Mouse (Mus musculus) neural tube, embryonic 14.5 days (tissue): ENCODE measurements at regions not wholly inside any gene's neighbourhood (a gene's known extent, or its start where the extent isn't known, plus 50 kb on each side); places are given as distances from the start of the nearest gene placed in this dataset.
A peak's percentile ranks its signal among the peaks of the same experiment; 100 is the strongest.

ENCODE experiments used
- ATAC-seq: fragments of 200-750 bp; cut with Nextera tagmentation; 2 replicates; pipeline ENCODE4 v1.8.0; 2017; ENCODE audit warnings: low read depth, mild to moderate bottlenecking, moderate TSS enrichment, moderate library complexity
- H3K27ac ChIP-seq: fragments of 300-500 bp; sonication (generic); 2 replicates; pipeline ENCODE4 v1.5.1; 2014; ENCODE audit warnings: low read depth, mild to moderate bottlenecking, control low read depth, low read length, moderate library complexity, mixed read lengths
- H3K27me3 ChIP-seq: fragments of 300-500 bp; sonication (generic); 2 replicates; pipeline ENCODE4 v1.6.1; 2014; ENCODE audit warnings: low read length; ENCODE audit not compliant: control insufficient read depth, insufficient read depth
- H3K36me3 ChIP-seq: fragments of 300-500 bp; sonication (generic); 2 replicates; pipeline ENCODE4 v1.6.1; 2014; ENCODE audit warnings: low read length, mixed read lengths; ENCODE audit not compliant: control insufficient read depth, insufficient read depth
- H3K4me1 ChIP-seq: fragments of 300-500 bp; sonication (generic); 2 replicates; pipeline ENCODE4 v1.6.1; 2014; ENCODE audit warnings: low read length; ENCODE audit not compliant: control insufficient read depth, insufficient read depth
- H3K4me2 ChIP-seq: fragments of 300-500 bp; sonication (generic); 2 replicates; pipeline ENCODE4 v1.6.1; 2014; ENCODE audit warnings: mild to moderate bottlenecking, low read depth, low read length, control low read depth
- H3K4me3 ChIP-seq: fragments of 300-500 bp; sonication (generic); 2 replicates; pipeline ENCODE4 v1.5.1; 2014; ENCODE audit warnings: low read depth, low read length, control low read depth, mixed read lengths
- H3K9ac ChIP-seq: fragments of 300-500 bp; sonication (generic); replicated peaks from 2 replicates; pipeline ENCODE4 v1.6.1; 2014; ENCODE audit warnings: low read depth, mild to moderate bottlenecking, control low read depth, low read length, mixed read lengths
- H3K9me3 ChIP-seq: fragments of 300-500 bp; sonication (generic); 2 replicates; pipeline ENCODE4 v1.6.1; 2016; ENCODE audit warnings: low read length; ENCODE audit not compliant: control insufficient read depth
- WGBS: fragments of 180-500 bp; shearing (Covaris S2); extraction: QIAGEN DNeasy Blood & Tissue Kit; methylation state at CpG from one replicate; pipeline ENCODE4 v1.1.7; 2014; 5-methylcytosine and 5-hydroxymethylcytosine counted together

DNA sequence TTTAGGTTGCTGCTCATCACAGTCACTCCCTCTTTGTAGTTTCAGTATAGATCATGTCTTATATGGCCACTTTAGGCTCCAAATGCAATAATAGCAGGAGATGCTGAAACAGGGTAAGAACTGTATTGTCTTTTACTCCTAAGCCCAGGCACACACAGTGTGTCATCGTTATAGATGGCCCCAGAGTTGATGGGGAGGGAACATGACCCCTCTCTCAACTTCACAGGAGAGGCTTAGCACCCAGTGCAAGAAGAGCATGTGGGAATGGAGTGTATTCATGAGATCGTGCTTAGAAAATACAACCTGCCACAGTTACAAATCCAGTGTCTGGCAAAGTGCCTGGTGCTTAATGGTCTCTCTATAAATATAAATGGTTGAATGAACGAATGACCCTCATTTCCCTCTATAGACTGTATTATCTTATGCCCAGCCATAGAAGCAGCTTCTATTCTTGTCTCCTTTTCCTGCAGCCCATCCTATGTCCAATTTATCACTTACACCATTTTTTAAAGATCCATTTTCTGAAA lies 363.0 kb downstream of the Sorl1 start:
- peak; percentile 31; the same call in 1 of the 2 replicates for ATAC-seq
- WGBS = 28% methylated on average over 3 of the region's 3 CpGs

GRCm38 (mm10) chr9:41754434-41755002 lies 369.6 kb downstream of the Sorl1 start:
- WGBS = 61% methylated on average over 6 of the region's 6 CpGs
- ATAC-seq = peak; percentile 38; the same call in 1 of the 2 replicates
- H3K36me3 ChIP-seq = no peaks in the 10 kb centered on the region
- H3K4me3 ChIP-seq = no peak overlapping the region
- no peak overlapping the region for H3K9ac ChIP-seq
- no peaks in the 10 kb centered on the region for H3K4me1 ChIP-seq
- no peaks in the 10 kb centered on the region for H3K27me3 ChIP-seq
- no peak overlapping the region for H3K27ac ChIP-seq
- no peaks in the 10 kb centered on the region for H3K9me3 ChIP-seq
- no peak overlapping the region for H3K4me2 ChIP-seq

More for the DNA sequence above, 363.0 kb downstream of the Sorl1 start:
- Histone ChIP-seq H3K36me3 (no peaks in the 10 kb centered on the region), H3K4me1 (0 out of 2 replicates have a peak, but pooled peaks cover 1% of the 10 kb centered on the region), H3K27ac (no peak overlapping the region), H3K9ac (no peak overlapping the region), H3K9me3 (no peaks in the 10 kb centered on the region), H3K4me2 (no peak overlapping the region), H3K27me3 (no peaks in the 10 kb centered on the region), H3K4me3 (no peak overlapping the region)

GRCm38 (mm10) chr9:41745979-41746647 lies 378.0 kb downstream of the Sorl1 start:
- Histone ChIP-seq H3K9ac (no peak overlapping the region), H3K4me3 (no peak overlapping the region), H3K27me3 (no peaks in the 10 kb centered on the region), H3K36me3 (no peaks in the 10 kb centered on the region), H3K9me3 (no peaks in the 10 kb centered on the region), H3K4me2 (no peak overlapping the region), H3K27ac (no peak overlapping the region), H3K4me1 (no peaks in the 10 kb centered on the region)
- no peak for ATAC-seq
- WGBS = 87% methylated on average over 5 of the region's 5 CpGs

DNA sequence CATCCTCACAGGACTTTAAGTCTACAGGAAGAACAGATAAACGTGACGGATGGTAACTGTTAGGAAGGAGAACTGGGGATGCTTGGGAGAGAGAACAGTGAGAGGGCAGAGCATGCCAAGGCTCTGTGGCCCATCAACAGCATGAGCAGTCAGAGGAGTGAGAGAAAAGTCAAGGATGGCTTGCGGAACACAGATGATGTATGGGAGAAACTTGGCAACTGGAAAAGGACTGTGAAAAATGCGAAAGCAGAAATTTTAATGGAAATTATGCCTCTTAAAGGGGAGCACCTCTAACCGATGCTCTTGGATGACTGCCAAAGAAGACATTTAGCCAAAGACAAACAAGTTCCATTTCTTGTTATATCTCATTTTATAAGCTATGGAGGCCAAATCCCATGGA lies 382.6 kb downstream of the Sorl1 start:
- ATAC-seq = no peak
- Histone ChIP-seq H3K36me3 (no peaks in the 10 kb centered on the region), H3K4me1 (peaks cover 11% of the 10 kb centered on the region; the same call in 1 of the 2 replicates), H3K27me3 (no peaks in the 10 kb centered on the region), H3K9me3 (no peaks in the 10 kb centered on the region), H3K4me2 (no peak overlapping the region), H3K4me3 (no peak overlapping the region), H3K9ac (no peak overlapping the region), H3K27ac (no peak overlapping the region)
- WGBS = 82% methylated on average over 5 of the region's 5 CpGs

- no peaks in the 10 kb centered on the region for H3K36me3 ChIP-seq
- WGBS = 97% methylated on average over 8 of the region's 8 CpGs
- H3K4me3 ChIP-seq = no peak overlapping the region
- H3K4me1 ChIP-seq = peaks cover 13% of the 10 kb centered on the region
- no peak overlapping the region for H3K27ac ChIP-seq
- no peaks in the 10 kb centered on the region for H3K27me3 ChIP-seq
- no peak overlapping the region for H3K9ac ChIP-seq
- H3K9me3 ChIP-seq = no peaks in the 10 kb centered on the region
- no peak for ATAC-seq
- no peak overlapping the region for H3K4me2 ChIP-seq
These were observed 383.6 kb downstream of the Sorl1 start for GRCm38 (mm10) chr9:41740536-41740935.

GRCm38 (mm10) chr9:41737671-41738070 lies 386.4 kb downstream of the Sorl1 start:
- 56% methylated on average over 6 of the region's 6 CpGs for WGBS
- Histone ChIP-seq H3K36me3 (no peaks in the 10 kb centered on the region), H3K27ac (peak overlapping the region; percentile 98), H3K9me3 (no peaks in the 10 kb centered on the region), H3K9ac (no peak overlapping the region), H3K4me2 (0 out of 2 replicates have a peak overlapping the region, but pooled peaks have one; percentile 69), H3K4me3 (no peak overlapping the region), H3K4me1 (peaks cover 17% of the 10 kb centered on the region), H3K27me3 (no peaks in the 10 kb centered on the region)
- ATAC-seq = no peak

DNA sequence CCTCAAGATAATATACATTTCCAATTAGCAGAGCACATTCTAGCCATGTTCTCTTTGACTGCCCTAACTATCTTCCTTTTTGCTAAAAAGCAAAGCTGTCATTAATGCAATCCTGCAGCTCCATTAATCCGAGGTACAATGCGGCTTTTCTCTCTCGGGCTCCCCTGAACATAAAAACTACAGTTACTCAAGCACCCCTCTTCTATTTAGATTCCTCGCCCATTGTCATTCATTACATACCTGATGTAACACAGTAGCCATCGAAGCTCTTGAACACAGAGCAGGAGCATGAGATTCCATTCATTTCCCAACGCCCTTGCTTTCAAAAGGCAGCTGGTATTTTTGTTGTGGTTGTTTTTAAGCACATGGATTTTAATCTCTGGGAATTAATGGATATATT lies 387.2 kb downstream of the Sorl1 start:
- Histone ChIP-seq H3K4me2 (peak overlapping the region; percentile 69), H3K9me3 (no peaks in the 10 kb centered on the region), H3K36me3 (no peaks in the 10 kb centered on the region), H3K4me3 (peak overlapping the region; percentile 32), H3K9ac (peak overlapping the region; percentile 72), H3K27me3 (no peaks in the 10 kb centered on the region), H3K4me1 (peaks cover 17% of the 10 kb centered on the region), H3K27ac (peak overlapping the region; percentile 98)
- WGBS = 4% methylated on average over 6 of the region's 6 CpGs
- ATAC-seq = peak; percentile 4; the same call in 1 of the 2 replicates

GRCm38 (mm10) chr9:41736234-41736859 lies 387.8 kb downstream of the Sorl1 start:
- Histone ChIP-seq H3K4me3 (peak overlapping the region; percentile 32), H3K27ac (peak overlapping the region; percentile 98), H3K4me1 (peaks cover 17% of the 10 kb centered on the region), H3K9ac (peak overlapping the region; percentile 72), H3K36me3 (no peaks in the 10 kb centered on the region), H3K27me3 (no peaks in the 10 kb centered on the region), H3K9me3 (no peaks in the 10 kb centered on the region), H3K4me2 (peak overlapping the region; percentile 69)
- peak; percentile 73 for ATAC-seq
- whole genome bisulfite sequencing = 1% methylated on average over 16 of the region's 16 CpGs
